8 mouse cellular contexts compared by ENCODE assay signal in the genomic region with DNA sequence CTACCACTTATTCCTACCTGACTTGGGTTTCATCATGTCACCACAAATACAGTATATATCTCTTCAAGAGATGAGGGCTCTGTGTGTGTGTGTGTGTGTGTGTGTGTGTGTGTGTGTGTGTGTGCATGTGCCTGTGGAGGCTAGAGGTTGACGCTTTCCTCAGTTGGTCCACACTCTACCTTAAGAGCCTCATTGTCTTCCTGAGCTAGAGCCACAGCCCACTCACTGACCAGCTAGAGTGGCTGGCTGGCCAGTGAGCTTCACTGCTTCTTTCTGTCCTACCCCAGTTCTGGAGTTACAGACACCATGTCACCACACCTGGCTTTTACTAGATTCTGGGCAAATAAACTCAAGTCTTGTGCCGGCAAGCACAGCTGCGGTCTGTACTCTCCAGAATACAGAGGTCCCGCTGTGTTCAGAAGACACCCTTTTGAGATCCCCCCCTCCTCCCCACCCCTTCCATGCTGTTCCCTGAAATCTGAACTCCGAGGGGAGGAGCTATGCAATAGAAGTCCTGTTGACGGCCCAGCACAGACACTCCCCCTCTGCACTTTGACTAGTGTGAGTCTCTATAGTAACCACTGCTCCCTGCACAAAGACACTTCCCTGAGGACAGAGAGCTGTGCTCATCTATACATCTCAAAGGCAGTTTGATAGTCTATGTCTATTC.
DNase-seq lines count a peak whose midpoint lies in the region.

No protein-coding gene starts in this region.

- peak; percentile 12 for DNase-seq in urinary bladder, postnatal 14 days (ENCODE audit: low spot score)
- DNase-seq in urinary bladder, postnatal 4 days (ENCODE audit: low spot score in 2 of 2) = no peak
- DNase-seq in heart, adult 9 months (ENCODE audit: low spot score in 2 of 2) = peak; percentile 10 to 46
- DNase-seq in kidney, adult 8-10 months = peak; percentile 30
- DNase-seq in lung, postnatal 10 days = peak; percentile 63
- no peak for DNase-seq in c-Kit-positive CD71-positive TER-119-positive erythroid progenitor cells, embryonic 14.5 days (ENCODE audit: low spot score)
- no peak for DNase-seq in cerebellum, adult 18-20 months
- DNase-seq in frontal cortex, postnatal 14 days (ENCODE audit: low spot score in 2 of 2) = no peak

Comparison
In these comparisons a context has a peak if more than half of its experiments do, and no peak if none do; other contexts are left out.
1. DNase-seq: peak in urinary bladder, postnatal 14 days (single experiment), heart, adult 9 months (2 of 2), kidney, adult 8-10 months (2 of 2) and lung, postnatal 10 days (single experiment); none in urinary bladder, postnatal 4 days (0 of 2), c-Kit-positive CD71-positive TER-119-positive erythroid progenitor cells, embryonic 14.5 days (single experiment), cerebellum, adult 18-20 months (0 of 2) and frontal cortex, postnatal 14 days (0 of 2).